Mouse (Mus musculus): ENCODE measurements around the gene Thbs4.

The Thbs4 gene

DNA sequence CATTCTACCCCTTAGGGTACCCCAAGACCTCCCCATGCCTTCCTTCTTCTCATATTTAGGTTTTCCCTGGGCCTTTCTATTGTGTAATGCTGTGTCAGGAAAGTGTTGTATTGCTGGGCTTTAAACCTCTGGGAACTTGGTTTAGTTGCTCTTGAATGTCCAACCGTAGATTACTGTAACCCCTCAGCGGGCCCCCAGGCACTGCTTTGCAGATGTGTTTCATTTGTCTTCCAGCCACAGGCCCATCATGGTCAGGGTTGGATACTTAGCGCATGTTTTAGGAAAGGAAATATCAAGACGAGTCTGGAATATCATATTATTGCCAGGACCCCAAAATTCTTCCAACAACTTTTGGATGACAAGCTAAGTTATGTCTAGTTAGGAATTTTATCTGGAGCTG is 73.6 kb downstream of the Thbs4 start:
- in situ Hi-C loops (cut with MboI, MseI): no loop called here

DNA sequence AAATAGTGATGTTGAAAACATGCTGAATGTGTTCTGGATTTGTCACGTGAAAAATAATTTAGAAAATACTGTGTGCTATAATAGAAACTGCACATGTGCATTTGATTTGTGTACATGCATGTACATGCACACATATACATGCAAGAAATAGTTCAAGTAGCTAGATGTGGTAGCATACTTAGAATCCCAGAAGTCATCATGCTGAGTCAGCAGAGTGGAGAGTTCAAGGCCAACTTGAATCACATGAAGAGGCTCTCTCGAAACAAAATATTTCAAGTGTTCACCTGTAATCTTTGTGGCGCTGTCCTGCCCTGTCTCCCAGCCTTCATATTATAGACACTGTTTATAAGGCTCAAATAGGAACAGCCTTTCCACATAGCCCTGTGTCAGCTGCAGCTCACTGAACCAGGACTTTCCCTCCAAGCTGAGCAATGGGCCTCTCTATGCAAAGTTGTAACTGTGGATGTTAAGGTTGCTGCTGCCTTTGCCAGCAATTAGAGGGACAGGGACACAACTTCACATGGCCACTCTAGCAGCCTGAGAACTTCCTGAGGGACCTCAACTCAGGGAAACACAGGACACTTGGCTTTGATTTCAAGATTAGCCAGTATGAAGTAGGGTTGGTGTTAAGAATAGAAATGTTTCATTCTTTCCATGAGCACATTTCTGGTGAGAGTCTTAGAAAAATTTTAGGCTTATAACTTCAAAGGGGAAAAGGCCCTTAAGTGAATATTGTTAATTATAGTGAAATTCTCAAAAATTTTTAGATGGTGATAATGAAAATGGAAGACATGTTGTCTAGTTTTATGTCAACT is 76.6 kb downstream of the Thbs4 start:
- in situ Hi-C loops (cut with MboI, MseI): no loop called here

DNA sequence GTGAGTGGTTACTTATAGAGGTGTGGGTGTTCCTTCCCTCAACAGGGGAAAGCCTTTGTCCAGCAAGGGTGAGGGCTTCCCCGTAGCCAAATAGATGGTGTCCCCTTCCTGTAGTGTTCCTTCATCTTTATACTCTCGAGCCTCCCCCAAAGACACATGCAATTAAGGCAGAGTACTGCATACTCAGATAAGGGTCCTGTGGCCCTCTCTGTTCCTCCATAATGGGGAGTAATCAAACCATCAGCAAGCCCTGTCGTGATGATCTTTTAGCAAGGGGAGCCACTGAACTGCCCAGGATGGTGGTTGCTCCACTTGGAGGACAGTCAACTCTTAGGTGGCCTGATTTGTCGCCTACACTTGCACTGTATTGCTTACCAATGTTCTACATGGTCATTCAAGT is 82.0 kb downstream of the Thbs4 start:
- in situ Hi-C loops (cut with MboI, MseI): no loop called here

DNA sequence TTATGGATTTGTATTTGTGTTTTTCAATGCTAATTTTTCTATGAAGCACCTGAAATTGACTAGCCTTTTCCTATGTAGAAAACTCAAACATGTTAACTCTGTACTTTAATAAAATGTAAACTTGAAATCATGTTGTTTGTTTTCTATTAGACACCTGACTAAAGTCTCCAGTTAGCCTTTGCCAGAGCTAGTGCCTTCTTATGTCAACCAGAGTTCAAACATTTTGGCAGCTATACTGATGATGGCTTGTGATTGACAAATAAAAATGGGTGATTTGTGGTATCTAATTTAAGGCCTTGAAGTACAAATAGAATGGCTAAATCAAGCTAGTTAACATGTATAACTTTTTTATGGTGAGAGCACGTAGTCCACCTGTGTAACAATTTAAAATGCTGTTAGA is 82.8 kb downstream of the Thbs4 start:
- in situ Hi-C loops (cut with MboI, MseI): no loop called here

DNA sequence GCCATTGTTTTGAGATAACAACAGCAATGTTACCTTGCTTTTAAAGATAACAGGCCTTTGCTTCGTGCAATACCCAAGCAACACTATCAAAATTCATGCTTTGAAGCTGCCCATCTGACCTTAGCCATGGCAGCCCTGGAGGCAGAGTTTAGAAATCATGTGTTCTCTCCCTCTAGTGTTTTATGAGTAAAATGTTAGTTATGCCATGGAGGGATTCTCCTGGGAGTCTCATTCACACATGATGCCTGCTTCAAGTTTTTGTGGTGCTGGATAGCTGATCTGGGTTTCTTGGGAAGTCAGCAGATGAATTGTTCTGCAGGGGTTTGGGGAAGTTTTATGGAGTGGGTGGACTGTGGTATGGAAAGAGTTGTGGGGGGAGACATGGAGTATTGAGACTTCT is 84.3 kb downstream of the Thbs4 start:
- in situ Hi-C loops (cut with MboI, MseI): no loop called here

DNA sequence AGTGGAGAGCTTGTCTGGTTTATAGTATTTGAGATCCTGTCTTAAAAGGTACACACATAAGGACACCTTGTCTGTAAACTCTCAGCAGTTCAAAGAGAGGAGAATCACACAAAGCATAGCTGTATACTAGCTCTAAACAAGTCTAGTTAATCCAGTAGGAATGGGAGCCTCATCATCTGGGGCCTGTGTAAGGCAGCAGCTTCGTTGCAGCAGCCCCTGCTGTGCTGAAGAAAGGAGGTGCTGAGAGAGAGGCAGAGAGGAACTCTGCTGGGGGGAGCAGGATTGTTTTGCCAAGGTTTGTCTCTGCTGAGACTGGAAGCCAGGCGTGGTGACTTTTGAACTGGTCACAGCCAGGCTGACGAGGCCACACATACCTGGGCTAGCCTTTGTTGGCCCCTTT is 85.1 kb downstream of the Thbs4 start:
- in situ Hi-C loops (cut with MboI, MseI): no loop called here

DNA sequence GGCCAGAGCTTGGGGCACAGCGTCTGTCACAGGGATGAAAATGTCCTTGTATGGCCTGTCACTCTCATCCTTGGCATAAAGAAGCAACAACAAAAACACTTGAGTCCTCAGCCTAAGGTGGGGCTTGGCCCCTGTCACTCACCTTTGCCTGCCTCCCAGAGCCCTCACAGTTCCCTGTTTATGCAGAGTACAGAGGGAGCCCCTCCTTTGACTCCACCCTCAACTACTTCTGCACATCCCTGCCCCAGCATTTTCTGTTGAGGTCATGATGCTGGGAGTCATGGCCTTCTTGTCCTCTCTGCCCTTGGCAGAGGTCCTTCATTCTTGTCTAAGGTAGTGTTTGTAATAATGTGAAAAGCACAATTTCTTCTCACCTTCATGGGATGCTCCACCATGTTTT is 86.2 kb downstream of the Thbs4 start:
- in situ Hi-C loops (cut with MboI, MseI): no loop called here

DNA sequence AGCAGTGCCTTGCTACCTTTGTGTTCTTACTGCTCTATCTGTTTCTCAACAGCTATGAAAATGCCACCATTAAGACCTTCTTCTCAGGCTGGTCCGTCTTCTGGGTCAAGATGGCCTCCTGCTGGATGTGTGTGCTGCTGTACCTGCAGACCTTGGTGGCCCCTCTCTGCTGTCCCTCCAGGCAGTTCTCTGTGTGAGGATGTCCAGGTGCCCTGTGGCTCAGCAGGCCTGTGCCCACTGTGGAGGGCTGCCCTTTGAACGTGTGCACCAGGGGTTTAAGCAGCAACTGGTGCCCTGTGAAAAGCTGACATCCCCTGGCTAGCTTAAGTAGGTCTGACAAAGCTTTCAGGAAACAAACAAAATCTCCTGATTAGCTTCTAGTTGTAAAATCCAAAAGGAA is 86.7 kb downstream of the Thbs4 start:
- in situ Hi-C loops (cut with MboI, MseI): no loop called here

DNA sequence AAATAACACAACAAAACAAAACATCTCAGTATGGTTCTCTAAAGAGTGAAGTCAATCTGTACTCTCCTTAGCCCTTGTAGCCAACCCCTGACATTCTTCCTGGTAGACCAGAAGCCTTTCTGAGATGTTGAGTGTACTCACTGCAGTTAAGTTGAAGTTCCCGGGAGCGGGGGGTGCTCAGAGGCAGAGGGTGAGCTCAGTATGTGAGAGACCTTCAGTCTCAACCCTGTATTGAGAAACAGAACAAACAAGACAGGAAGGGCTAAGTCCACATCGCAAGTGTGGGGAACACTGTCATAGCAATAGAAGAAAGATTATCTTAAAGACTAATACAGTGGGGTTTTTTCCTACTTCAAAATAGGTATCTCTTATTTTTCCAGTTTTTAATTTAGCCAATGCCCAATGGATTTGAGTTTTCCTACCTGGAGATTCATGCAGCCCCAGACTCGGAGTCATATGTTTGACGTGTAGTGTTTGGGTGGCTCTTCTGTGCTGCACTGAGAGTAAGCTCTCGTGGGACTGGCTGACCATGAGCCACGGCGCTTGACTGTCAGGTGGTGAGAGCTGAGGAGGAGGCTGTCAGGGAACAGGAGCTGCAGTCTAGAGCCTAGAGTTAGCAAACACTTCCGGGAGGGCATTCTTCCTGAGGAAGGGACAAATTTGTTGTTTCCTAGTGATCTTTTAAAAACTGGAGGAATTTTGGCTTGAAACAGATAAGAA is 88.1 kb downstream of the Thbs4 start:
- in situ Hi-C loops (cut with MboI, MseI): no loop called here

DNA sequence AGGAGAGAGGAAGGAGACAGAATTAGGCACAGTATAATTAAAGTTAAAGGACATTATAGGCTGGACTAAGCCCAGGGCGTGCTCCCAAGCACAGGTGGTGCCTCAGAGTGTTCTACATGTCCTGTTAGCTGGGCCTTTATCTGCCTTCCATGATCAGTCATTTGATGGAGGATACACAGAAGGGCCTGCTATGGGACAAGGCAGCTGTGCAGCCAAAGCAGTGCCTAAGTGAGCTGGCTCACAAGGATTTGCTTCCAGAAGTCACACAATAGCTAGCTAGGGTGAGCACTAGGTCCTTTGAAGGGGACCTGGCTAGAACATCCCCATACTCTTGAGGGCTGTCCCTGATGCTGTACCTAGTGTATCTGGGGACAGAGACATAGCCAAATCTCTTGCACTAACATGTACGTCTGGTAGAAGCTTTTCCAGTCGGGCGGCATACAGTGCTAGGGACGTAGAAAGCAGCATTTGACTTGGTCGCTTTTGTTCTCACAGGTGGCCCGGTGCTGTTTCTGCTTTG is 89.5 kb downstream of the Thbs4 start:
- in situ Hi-C loops (cut with MboI, MseI): no loop called here

DNA sequence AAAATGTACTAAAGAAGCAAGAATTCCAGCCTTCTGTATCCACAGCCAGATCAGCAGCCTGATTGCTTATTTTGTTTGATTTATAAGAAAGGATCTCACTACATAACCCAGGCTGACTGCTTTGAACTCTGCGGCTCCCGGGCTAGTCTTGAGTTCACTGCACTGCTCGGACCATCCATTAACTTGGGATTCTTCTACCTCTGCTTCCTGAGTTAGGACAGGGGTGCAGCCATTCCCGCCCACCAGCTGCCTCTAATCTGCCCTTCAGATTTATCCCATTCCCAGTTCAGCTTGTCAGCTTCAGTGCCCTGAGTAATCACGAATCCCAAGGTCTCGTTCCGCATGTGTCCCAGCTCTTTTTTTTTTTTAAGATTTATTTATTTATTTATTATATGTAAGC is 90.4 kb downstream of the Thbs4 start:
- in situ Hi-C loops (cut with MboI, MseI): no loop called here

DNA sequence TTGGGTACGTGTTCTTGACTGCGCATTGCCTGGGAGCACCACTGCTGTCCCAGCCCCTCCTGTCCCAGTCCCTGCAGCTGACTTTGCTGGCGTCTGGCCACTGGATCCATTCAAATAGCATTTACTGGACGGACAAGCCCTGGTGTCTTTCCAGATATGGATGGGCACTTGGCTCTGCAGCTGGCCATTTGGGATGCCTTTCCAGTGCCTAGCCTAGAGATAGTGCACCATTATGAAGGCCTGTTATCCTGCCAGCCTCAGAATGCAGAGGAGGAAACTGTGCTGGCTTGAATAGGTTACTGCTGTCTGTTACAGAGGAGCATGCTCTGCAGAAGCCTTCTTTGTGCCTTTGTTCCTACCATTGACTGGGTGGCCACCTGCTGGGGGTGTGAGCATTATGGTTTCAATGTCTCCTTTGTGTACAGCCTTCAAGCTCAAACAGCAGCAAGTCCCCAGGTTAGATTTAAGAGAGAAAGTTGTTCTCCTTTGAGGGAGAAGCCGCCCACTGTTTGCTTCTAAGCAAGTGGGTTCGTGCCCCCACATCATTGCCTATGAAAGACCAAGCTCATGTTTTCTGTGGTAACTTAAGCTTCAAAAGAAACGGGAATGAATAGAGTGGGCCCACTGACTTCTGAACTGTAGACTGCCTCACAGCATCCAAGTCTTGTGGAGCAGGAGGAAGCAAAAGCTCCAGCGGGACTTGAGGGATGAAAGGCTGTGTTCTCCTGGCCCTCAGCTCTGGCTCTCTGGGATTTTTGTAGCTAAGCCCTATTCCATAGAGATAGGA is 91.2 kb downstream of the Thbs4 start:
- in situ Hi-C loops (cut with MboI, MseI): no loop called here

DNA sequence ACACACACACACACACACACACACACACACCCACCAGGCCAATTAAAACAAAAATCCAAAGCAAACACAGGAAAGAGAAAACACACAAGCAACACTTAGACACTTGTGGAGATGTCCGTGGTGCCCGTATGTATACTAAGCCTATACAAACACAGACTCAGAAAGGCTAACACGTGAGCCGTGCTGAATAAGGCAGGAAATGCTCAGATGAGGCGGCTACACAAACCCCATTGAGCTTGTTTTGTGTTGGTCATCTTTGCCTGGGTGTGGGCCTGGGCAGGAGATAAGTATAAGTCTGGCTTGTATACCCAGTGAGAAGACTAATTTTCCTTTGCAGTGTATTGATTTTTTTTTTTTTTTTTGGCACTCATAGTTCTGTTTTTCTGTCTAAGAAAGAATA is 92.6 kb downstream of the Thbs4 start:
- in situ Hi-C loops (cut with MboI, MseI): no loop called here
